Mouse (Mus musculus): ENCODE data around the gene Ppp2r5a.

DNA sequence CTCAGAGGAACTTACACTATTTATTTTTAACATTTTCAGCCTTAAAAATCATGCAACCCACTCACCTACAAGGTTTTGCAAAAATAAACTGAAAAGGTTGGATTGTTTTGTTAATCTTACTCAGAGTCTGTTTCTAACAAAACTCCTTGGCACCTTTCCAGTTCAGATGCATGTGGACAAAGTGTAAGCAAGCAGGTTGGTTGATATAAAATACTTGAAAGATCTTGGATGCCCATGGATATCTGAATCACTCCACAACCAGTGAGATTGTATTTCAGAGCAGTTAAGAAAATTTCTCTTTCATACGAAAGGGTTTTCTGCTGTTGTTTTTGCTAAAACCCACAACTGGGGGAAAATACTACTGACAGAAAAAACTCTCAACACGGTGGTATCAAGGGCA, 8.9 kb downstream of the Ppp2r5a start:
- TF ChIP-seq POLR2A (IDR thresholded peaks at IDR 0.05; ENCODE audit: borderline replicate concordance, insufficient read depth, low read length) (no peak), CTCF (IDR thresholded peaks at IDR 0.05; ENCODE audit: borderline replicate concordance, insufficient read depth, low read depth, low read length) (no peak)
